Mouse (Mus musculus) neural tube, embryonic 10.5 days (tissue): Measurements from ENCODE around the gene 2410004P03Rik.
A peak's percentile ranks its signal among the peaks of the same experiment; 100 is the strongest.

Experiments
- DNase-seq: peaks from one replicate; pipeline ENCODE4 v3.0.0-alpha.2; 2017; ENCODE audit warnings: low spot score; ENCODE audit errors: extremely low spot score

The 2410004P03Rik gene

GRCm38 (mm10) chr12:17011100-17011870 lies at the start of gene 2410004P03Rik:
Gene 2410004P03Rik, minus strand, starts transcription at chr12:17011727.
- DNase-seq: peak; percentile 87

- DNase-seq: no peak
Observed at GRCm38 (mm10) chr12:17061183-17061722, 49.7 kb upstream of the 2410004P03Rik start.

- no peak for DNase-seq
Observed at GRCm38 (mm10) chr12:17058490-17058889, 47.0 kb upstream of the 2410004P03Rik start.

- no peak for DNase-seq
Observed at GRCm38 (mm10) chr12:17057110-17057509, 45.6 kb upstream of the 2410004P03Rik start.

GRCm38 (mm10) chr12:17055766-17056165 lies 44.2 kb upstream of the 2410004P03Rik start:
- no peak for DNase-seq

GRCm38 (mm10) chr12:17054691-17055090 lies 43.2 kb upstream of the 2410004P03Rik start:
- peak; percentile 21 for DNase-seq

GRCm38 (mm10) chr12:17052673-17053072 lies 41.1 kb upstream of the 2410004P03Rik start:
- DNase-seq: no peak

GRCm38 (mm10) chr12:17051057-17051456 lies 39.5 kb upstream of the 2410004P03Rik start:
- DNase-seq: no peak

- no peak for DNase-seq
Observed at GRCm38 (mm10) chr12:17049796-17050195, 38.3 kb upstream of the 2410004P03Rik start.

- no peak for DNase-seq
Observed at GRCm38 (mm10) chr12:17048979-17049612, 37.6 kb upstream of the 2410004P03Rik start.

- no peak for DNase-seq
Observed at GRCm38 (mm10) chr12:17043311-17043710, 31.8 kb upstream of the 2410004P03Rik start.

GRCm38 (mm10) chr12:17040567-17040966 lies 29.0 kb upstream of the 2410004P03Rik start:
- DNase-seq: no peak

- DNase-seq: no peak
Observed at GRCm38 (mm10) chr12:17039415-17039814, 27.9 kb upstream of the 2410004P03Rik start.

- DNase-seq: no peak
Observed at GRCm38 (mm10) chr12:17038246-17038645, 26.7 kb upstream of the 2410004P03Rik start.

- DNase-seq: no peak
Observed at GRCm38 (mm10) chr12:17037053-17037610, 25.6 kb upstream of the 2410004P03Rik start.

- no peak for DNase-seq
Observed at GRCm38 (mm10) chr12:17036532-17036931, 25.0 kb upstream of the 2410004P03Rik start.

- DNase-seq: no peak
Observed at GRCm38 (mm10) chr12:17035128-17035527, 23.6 kb upstream of the 2410004P03Rik start.

- DNase-seq: no peak
Observed at GRCm38 (mm10) chr12:17034671-17035070, 23.1 kb upstream of the 2410004P03Rik start.

GRCm38 (mm10) chr12:17033464-17033841 lies 21.9 kb upstream of the 2410004P03Rik start:
- DNase-seq: no peak

- DNase-seq: peak; percentile 82
Observed at GRCm38 (mm10) chr12:17032694-17033463, 21.4 kb upstream of the 2410004P03Rik start.

GRCm38 (mm10) chr12:17024554-17025110 lies 13.1 kb upstream of the 2410004P03Rik start:
- DNase-seq: no peak
